Mouse (Mus musculus) bone marrow macrophage, adult 2 months (primary cell): Measurements from ENCODE around the gene Fam209.

Experiments
- CTCF ChIP-seq: IDR thresholded peaks from 2 replicates; pipeline ENCODE4 v1.5.1; 2012; ENCODE audit warnings: low read depth, mild to moderate bottlenecking, low read length, moderate library complexity
- POLR2A ChIP-seq: IDR thresholded peaks from 2 replicates; pipeline ENCODE4 v1.6.1; 2012; ENCODE audit warnings: mild to moderate bottlenecking, low read depth, low read length, borderline replicate concordance

DNA sequence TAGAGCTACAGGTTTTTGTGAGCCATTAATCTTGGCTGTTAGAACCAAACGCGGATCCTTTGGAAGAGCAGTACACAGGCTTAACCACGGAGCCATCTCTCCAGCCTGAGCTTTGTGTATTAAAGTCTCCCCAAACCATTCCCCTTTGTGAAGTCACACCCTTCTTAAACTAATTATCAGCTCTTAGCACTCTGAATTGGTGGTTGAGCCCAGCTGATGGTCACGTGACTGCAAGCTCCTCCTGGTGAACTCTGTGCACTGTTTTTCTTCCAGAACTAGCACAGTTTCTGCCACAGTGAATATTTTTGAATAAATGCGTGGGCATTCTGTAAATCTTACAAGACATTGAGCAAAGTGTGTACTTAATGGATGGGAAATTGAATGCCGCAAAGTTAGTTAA lies 31.1 kb upstream of the Fam209 start:
- TF ChIP-seq POLR2A: no peak
- TF ChIP-seq CTCF: no peak
